Mouse (Mus musculus): ENCODE measurements around the gene Ern2. TPM values are rescaled to one million over a fixed set of nuclear protein-coding genes. Genes with fewer than 3 reads are reported as not detected.

The Ern2 gene
- polyA plus RNA-seq, 1 experiment from 2014 or later, result not detected

- ATAC-seq (ENCODE audit: insufficient number of reproducible peaks, insufficient read depth, low FRiP score, low read depth), result no peak; the same call in 1 of the 2 replicates
- peaks cover 14 to 38% of the 10 kb centered on the region in 2 experiments for H3K4me1 ChIP-seq (ENCODE audit: control insufficient read depth in 2 of 2, insufficient read depth in 2 of 2, low read length in 2 of 2)
- peak overlapping the region; percentile 69 for H3K4me2 ChIP-seq (ENCODE audit: low read length)
- WGBS, result 1% methylated on average over 12 of the region's 12 CpGs
- H3K9me3 ChIP-seq (ENCODE audit: control insufficient read depth, low read length), result no peaks in the 10 kb centered on the region
- peak overlapping the region; percentile 83 for H3K9ac ChIP-seq (ENCODE audit: low read length)
- peaks cover 39% of the 10 kb centered on the region for H3K36me3 ChIP-seq (ENCODE audit: control insufficient read depth, insufficient read depth, low read length)
- peak overlapping the region; percentile 50 to 66; a peak in 1 of 4 replicates for H3K27ac ChIP-seq (replicated peaks in 1 of 2; ENCODE audit: control insufficient read depth in 1 of 2, insufficient read depth in 1 of 2, low read depth in 2 of 2, low read length in 2 of 2)
- H3K4me3 ChIP-seq (ENCODE audit: control insufficient read depth in 1 of 2, insufficient read depth in 1 of 2, low read depth in 1 of 2, low read length in 2 of 2), result peak overlapping the region; percentile 79 to 84
- no peaks in the 10 kb centered on the region for H3K27me3 ChIP-seq (ENCODE audit: control insufficient read depth, insufficient read depth, low read length)
These were observed 26.0 kb downstream of the Ern2 start for GRCm38 (mm10) chr7:122160037-122160436.

GRCm38 (mm10) chr7:122158915-122159902 is 26.8 kb downstream of the Ern2 start, which contains the start of gene Plk1:
Plk1 (plus strand) TSS chr7:122159439.
- Histone ChIP-seq H3K4me2 (ENCODE audit: low read length) (peak within 1 kb of the TSS; percentile 69), H3K4me3 (ENCODE audit: control insufficient read depth in 1 of 2, insufficient read depth in 1 of 2, low read depth in 1 of 2, low read length in 2 of 2) (peak within 1 kb of the TSS; percentile 79 to 84), H3K27me3 (ENCODE audit: control insufficient read depth, insufficient read depth, low read length) (no peaks in the 10 kb centered on the region), H3K4me1 (ENCODE audit: control insufficient read depth in 2 of 2, insufficient read depth in 2 of 2, low read length in 2 of 2) (peaks cover 14 to 38% of the 10 kb centered on the region in 2 experiments), H3K9ac (ENCODE audit: low read length) (peak within 1 kb of the TSS; percentile 83), H3K36me3 (ENCODE audit: control insufficient read depth, insufficient read depth, low read length) (peaks cover 31% of the 10 kb centered on the region), H3K27ac (replicated peaks in 1 of 2; ENCODE audit: control insufficient read depth in 1 of 2, insufficient read depth in 1 of 2, low read depth in 2 of 2, low read length in 2 of 2) (peak within 1 kb of the TSS; percentile 76 to 85), H3K9me3 (ENCODE audit: control insufficient read depth, low read length) (no peaks in the 10 kb centered on the region)
- WGBS, result under 1% methylated on average over 63 of the region's 63 CpGs
- peak; percentile 80 for ATAC-seq (ENCODE audit: insufficient number of reproducible peaks, insufficient read depth, low FRiP score, low read depth)

GRCm38 (mm10) chr7:122158488-122158887 is 27.5 kb downstream of the Ern2 start:
- no peak for ATAC-seq (ENCODE audit: insufficient number of reproducible peaks, insufficient read depth, low FRiP score, low read depth)
- Histone ChIP-seq H3K9me3 (ENCODE audit: control insufficient read depth, low read length) (no peaks in the 10 kb centered on the region), H3K9ac (ENCODE audit: low read length) (peak overlapping the region; percentile 83), H3K36me3 (ENCODE audit: control insufficient read depth, insufficient read depth, low read length) (peaks cover 29% of the 10 kb centered on the region), H3K27ac (replicated peaks in 1 of 2; ENCODE audit: control insufficient read depth in 1 of 2, insufficient read depth in 1 of 2, low read depth in 2 of 2, low read length in 2 of 2) (peak overlapping the region; percentile 76 to 85), H3K4me2 (ENCODE audit: low read length) (peak overlapping the region; percentile 69), H3K4me3 (ENCODE audit: control insufficient read depth in 1 of 2, insufficient read depth in 1 of 2, low read depth in 1 of 2, low read length in 2 of 2) (peak overlapping the region; percentile 79 to 84), H3K4me1 (ENCODE audit: control insufficient read depth in 2 of 2, insufficient read depth in 2 of 2, low read length in 2 of 2) (peaks cover 14 to 38% of the 10 kb centered on the region in 2 experiments), H3K27me3 (ENCODE audit: control insufficient read depth, insufficient read depth, low read length) (no peaks in the 10 kb centered on the region)
- WGBS, result 4% methylated on average over 13 of the region's 13 CpGs

- H3K4me1 ChIP-seq (ENCODE audit: control insufficient read depth in 2 of 2, insufficient read depth in 2 of 2, low read length in 2 of 2), result peaks cover 0 to 3% of the 10 kb centered on the region in 2 experiments; a peak in 2 of 4 replicates
- H3K4me3 ChIP-seq (ENCODE audit: control insufficient read depth in 1 of 2, insufficient read depth in 1 of 2, low read depth in 1 of 2, low read length in 2 of 2), result no peak overlapping the region
- ATAC-seq (ENCODE audit: insufficient number of reproducible peaks, insufficient read depth, low FRiP score, low read depth), result no peak
- peaks cover 36% of the 10 kb centered on the region for H3K36me3 ChIP-seq (ENCODE audit: control insufficient read depth, insufficient read depth, low read length)
- no peaks in the 10 kb centered on the region for H3K9me3 ChIP-seq (ENCODE audit: control insufficient read depth, low read length)
- no peak overlapping the region for H3K27ac ChIP-seq (replicated peaks in 1 of 2; ENCODE audit: control insufficient read depth in 1 of 2, insufficient read depth in 1 of 2, low read depth in 2 of 2, low read length in 2 of 2)
- 75% methylated on average over 4 of the region's 4 CpGs for WGBS
- H3K4me2 ChIP-seq (ENCODE audit: low read length), result no peak overlapping the region
- no peaks in the 10 kb centered on the region for H3K27me3 ChIP-seq (ENCODE audit: control insufficient read depth, insufficient read depth, low read length)
- H3K9ac ChIP-seq (ENCODE audit: low read length), result no peak overlapping the region
These were observed 33.5 kb downstream of the Ern2 start for GRCm38 (mm10) chr7:122152473-122152872.

- H3K4me3 ChIP-seq (ENCODE audit: control insufficient read depth in 1 of 2, insufficient read depth in 1 of 2, low read depth in 1 of 2, low read length in 2 of 2), result no peak overlapping the region
- H3K9ac ChIP-seq (ENCODE audit: low read length), result no peak overlapping the region
- no peaks in the 10 kb centered on the region for H3K9me3 ChIP-seq (ENCODE audit: control insufficient read depth, low read length)
- no peak overlapping the region for H3K4me2 ChIP-seq (ENCODE audit: low read length)
- no peaks in the 10 kb centered on the region for H3K4me1 ChIP-seq (ENCODE audit: control insufficient read depth in 2 of 2, insufficient read depth in 2 of 2, low read length in 2 of 2)
- H3K27me3 ChIP-seq (ENCODE audit: control insufficient read depth, insufficient read depth, low read length), result no peaks in the 10 kb centered on the region
- H3K27ac ChIP-seq (replicated peaks in 1 of 2; ENCODE audit: control insufficient read depth in 1 of 2, insufficient read depth in 1 of 2, low read depth in 2 of 2, low read length in 2 of 2), result no peak overlapping the region
- H3K36me3 ChIP-seq (ENCODE audit: control insufficient read depth, insufficient read depth, low read length), result peaks cover 96% of the 10 kb centered on the region
- no peak for ATAC-seq (ENCODE audit: insufficient number of reproducible peaks, insufficient read depth, low FRiP score, low read depth)
These were observed 45.0 kb downstream of the Ern2 start for GRCm38 (mm10) chr7:122140991-122141390.

- 88% methylated on average over 5 of the region's 5 CpGs for WGBS
- Histone ChIP-seq H3K4me1 (ENCODE audit: control insufficient read depth in 2 of 2, insufficient read depth in 2 of 2, low read length in 2 of 2) (peaks cover 2 to 6% of the 10 kb centered on the region in 2 experiments; a peak in 3 of 4 replicates), H3K36me3 (ENCODE audit: control insufficient read depth, insufficient read depth, low read length) (peaks cover 86% of the 10 kb centered on the region), H3K27ac (replicated peaks in 1 of 2; ENCODE audit: control insufficient read depth in 1 of 2, insufficient read depth in 1 of 2, low read depth in 2 of 2, low read length in 2 of 2) (no peak overlapping the region), H3K4me3 (ENCODE audit: control insufficient read depth in 1 of 2, insufficient read depth in 1 of 2, low read depth in 1 of 2, low read length in 2 of 2) (no peak overlapping the region), H3K4me2 (ENCODE audit: low read length) (no peak overlapping the region), H3K27me3 (ENCODE audit: control insufficient read depth, insufficient read depth, low read length) (no peaks in the 10 kb centered on the region), H3K9ac (ENCODE audit: low read length) (no peak overlapping the region), H3K9me3 (ENCODE audit: control insufficient read depth, low read length) (no peaks in the 10 kb centered on the region)
- no peak for ATAC-seq (ENCODE audit: insufficient number of reproducible peaks, insufficient read depth, low FRiP score, low read depth)
These were observed 47.8 kb downstream of the Ern2 start for GRCm38 (mm10) chr7:122138190-122138589.

- H3K9me3 ChIP-seq (ENCODE audit: control insufficient read depth, low read length), result no peaks in the 10 kb centered on the region
- H3K4me3 ChIP-seq (ENCODE audit: control insufficient read depth in 1 of 2, insufficient read depth in 1 of 2, low read depth in 1 of 2, low read length in 2 of 2), result no peak overlapping the region
- H3K4me1 ChIP-seq (ENCODE audit: control insufficient read depth in 2 of 2, insufficient read depth in 2 of 2, low read length in 2 of 2), result peaks cover 2 to 9% of the 10 kb centered on the region in 2 experiments; a peak in 3 of 4 replicates
- peaks cover 75% of the 10 kb centered on the region for H3K36me3 ChIP-seq (ENCODE audit: control insufficient read depth, insufficient read depth, low read length)
- H3K27me3 ChIP-seq (ENCODE audit: control insufficient read depth, insufficient read depth, low read length), result no peaks in the 10 kb centered on the region
- ATAC-seq (ENCODE audit: insufficient number of reproducible peaks, insufficient read depth, low FRiP score, low read depth), result no peak
- no peak overlapping the region for H3K27ac ChIP-seq (replicated peaks in 1 of 2; ENCODE audit: control insufficient read depth in 1 of 2, insufficient read depth in 1 of 2, low read depth in 2 of 2, low read length in 2 of 2)
- H3K9ac ChIP-seq (ENCODE audit: low read length), result no peak overlapping the region
- H3K4me2 ChIP-seq (ENCODE audit: low read length), result no peak overlapping the region
These were observed 48.9 kb downstream of the Ern2 start for GRCm38 (mm10) chr7:122137071-122137470.

All from heart, embryonic 14.5 days (tissue).